Mouse (Mus musculus): ENCODE results near the gene Gm3625. TPM values are rescaled to one million over a fixed set of nuclear protein-coding genes. Genes with fewer than 3 reads are reported as not detected.

Gm3625 gene
- polyA plus RNA-seq, 1 experiment from 2014 or later, result not detected

Other genes starting within 250 kb of the Gm3625 start
- gene Ncoa1, start 115.7 kb downstream of the Gm3625 start, polyA plus RNA-seq (2018), result 16.5 to 19.9 TPM (median 19.2 TPM) in 3 replicates
- 73.9 to 104 TPM (median 84.9 TPM) in 3 replicates for gene Itsn2, start 289 bp downstream of the Gm3625 start, polyA plus RNA-seq (2018)
- not detected in 3 replicates for gene Fam228a, start 145.5 kb upstream of the Gm3625 start, polyA plus RNA-seq (2018)
- gene Pfn4, start 176.1 kb upstream of the Gm3625 start, polyA plus RNA-seq (2018), result 0.16 TPM in 1 of 3 replicates, not detected in the others
- 0.11 TPM in 1 of 3 replicates, not detected in the others for gene Fam228b, start 176.3 kb upstream of the Gm3625 start, polyA plus RNA-seq (2018)
- 67.0 to 113 TPM (median 95.3 TPM) in 3 replicates for gene Sf3b6, start 224.6 kb upstream of the Gm3625 start, polyA plus RNA-seq (2018)
- gene Fkbp1b, start 248.7 kb upstream of the Gm3625 start, polyA plus RNA-seq (2018), result 20.7 to 32.7 TPM (median 26.6 TPM) in 3 replicates